Mouse (Mus musculus): ENCODE results near the gene Slfn3.
A peak's percentile ranks its signal among the peaks of the same experiment; 100 is the strongest.
"Not testable (repeated sequence)": the region's sequence is repeated elsewhere in the genome, so short reads cannot be mapped to it uniquely, and the experiment has no call there.

Slfn3 gene

DNA sequence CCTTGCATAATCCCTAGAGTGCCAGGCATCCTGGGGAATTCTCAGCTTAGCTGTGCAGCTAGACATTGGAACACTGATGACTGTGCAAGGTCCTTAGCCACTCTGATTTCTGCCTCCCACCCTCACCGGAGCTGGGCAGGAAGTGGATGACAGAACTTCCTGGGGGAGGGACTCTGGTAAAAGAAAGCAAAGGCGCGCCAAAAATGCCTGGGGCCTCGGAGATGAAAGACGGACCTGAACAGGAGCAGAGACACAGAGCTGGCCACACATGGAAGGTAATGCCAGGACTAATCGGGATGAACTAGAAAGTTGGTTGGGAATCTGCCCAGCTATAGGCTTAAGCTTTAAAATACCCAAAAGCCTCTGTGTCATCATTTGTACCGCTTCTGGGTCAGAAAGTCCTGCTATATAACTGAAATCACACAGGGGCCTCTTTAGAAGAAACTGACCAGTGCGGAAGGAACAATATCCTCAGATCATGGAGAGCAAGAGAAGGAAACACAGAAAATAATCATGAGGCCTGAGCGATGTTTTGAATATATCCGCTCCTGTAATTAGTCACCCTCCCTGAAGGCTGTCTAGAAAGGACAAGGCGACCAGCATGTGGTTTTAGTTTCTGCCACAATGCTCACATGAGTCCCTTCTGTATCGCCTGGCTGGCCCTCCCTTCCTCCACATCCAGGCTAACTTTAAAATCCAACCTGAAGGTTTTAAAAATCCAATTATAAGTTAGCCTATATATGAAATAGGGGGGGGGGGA is at the start of gene Slfn3:
Slfn3 (plus strand) TSS at position 197 of the 760 bp plus-strand sequence.
- DNase-seq (ENCODE audit: low spot score) = peak; percentile 6

DNA sequence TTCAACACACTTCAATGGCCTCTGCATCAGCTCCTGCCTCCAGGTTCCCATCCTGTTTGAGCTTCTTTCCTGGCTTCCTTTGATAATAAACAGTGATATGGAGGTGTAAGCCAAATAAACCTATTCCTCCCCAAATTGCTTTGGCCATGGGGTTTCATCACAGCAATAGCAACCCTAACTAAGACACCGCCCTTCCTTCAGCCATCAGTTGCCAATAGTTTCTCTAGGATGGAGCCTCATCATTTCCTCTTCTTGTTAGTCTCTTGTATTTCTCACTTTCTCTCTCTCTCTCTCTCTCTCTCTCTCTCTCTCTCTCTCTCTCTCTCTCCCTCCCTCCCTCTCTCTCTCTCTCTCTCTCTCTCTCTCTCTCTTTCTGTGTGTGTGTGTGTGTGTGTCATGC is 42.2 kb upstream of the Slfn3 start:
- not testable (repeated sequence) for DNase-seq (ENCODE audit: low spot score)

DNA sequence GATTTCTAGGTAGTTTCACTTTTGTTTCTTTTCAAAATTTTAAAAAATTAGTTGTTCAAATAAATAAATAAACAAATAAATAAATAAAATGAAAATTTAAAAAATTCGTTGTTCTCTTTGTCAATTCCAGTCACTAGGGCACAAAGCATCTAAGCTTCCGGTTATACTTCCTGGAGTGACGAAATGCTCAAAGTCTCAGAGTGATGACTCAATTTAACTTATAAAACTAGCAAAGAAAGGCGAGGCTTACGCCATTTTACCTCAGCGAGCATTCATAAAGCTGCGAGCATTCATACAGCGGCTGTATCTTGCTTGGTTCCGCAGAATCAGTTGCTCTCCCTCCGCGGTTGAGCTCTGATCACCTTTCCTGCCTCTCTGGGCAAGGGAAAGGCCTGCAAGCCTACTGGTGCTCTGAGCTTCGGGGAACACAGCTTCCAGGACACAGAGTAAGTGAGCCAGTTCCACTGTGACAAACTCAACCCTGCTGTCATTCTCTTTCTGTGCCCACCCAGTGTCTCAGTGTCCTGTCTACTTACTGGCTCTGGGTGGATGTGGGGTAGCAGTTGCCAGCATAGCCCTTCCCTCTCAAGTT is 16.1 kb upstream of the Slfn3 start, which contains the start of gene Slfn4:
Slfn4 (plus strand) TSS at position 239 of the 592 bp plus-strand sequence.
- no peak for DNase-seq (ENCODE audit: low spot score)

- DNase-seq (ENCODE audit: low spot score) = no peak
Observed at GRCm38 (mm10) chr11:83192001-83192400, 871 bp downstream of the Slfn3 start.

DNA sequence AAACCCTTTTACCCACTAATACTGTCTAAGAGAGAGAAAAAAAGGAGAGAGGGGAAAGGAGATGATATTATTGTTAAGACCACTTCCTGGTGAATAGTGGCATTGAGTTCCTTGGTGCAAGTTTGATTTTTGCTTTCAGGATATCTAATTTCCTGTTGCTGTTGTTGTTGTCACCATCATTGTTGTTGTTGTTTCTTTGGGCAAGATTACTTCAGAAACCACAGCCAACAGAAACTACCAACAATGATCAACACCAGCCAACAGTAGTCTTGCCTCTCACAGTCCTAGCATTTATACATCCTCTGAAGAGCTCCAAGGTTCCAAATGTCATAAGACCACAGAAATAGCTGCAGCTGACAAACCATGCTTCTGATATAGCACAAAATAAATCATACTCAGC is 13.9 kb downstream of the Slfn3 start:
- no peak for DNase-seq (ENCODE audit: low spot score)

DNA sequence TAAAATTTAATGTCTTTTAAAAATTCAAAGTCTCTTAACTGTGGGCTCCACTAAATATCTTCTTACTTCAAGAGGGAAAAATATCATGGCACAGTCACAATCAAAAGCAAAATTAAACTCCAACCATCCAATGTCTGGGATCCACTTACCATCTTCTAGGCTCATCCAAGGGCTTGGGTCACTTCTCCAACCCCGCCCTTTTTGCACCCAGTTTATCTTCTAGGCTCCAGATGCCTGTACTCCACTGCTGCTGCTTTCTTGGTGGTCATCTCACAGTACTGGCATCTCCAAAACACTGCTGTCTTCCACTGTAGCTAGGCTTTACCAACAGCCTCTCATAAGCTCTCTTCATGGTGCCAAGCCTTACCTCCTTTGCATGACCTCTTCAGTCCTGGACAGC is 25.0 kb downstream of the Slfn3 start:
- DNase-seq (ENCODE audit: low spot score) = no peak

GRCm38 (mm10) chr11:83221328-83221877 is 30.3 kb downstream of the Slfn3 start:
- no peak for DNase-seq (ENCODE audit: low spot score)

DNA sequence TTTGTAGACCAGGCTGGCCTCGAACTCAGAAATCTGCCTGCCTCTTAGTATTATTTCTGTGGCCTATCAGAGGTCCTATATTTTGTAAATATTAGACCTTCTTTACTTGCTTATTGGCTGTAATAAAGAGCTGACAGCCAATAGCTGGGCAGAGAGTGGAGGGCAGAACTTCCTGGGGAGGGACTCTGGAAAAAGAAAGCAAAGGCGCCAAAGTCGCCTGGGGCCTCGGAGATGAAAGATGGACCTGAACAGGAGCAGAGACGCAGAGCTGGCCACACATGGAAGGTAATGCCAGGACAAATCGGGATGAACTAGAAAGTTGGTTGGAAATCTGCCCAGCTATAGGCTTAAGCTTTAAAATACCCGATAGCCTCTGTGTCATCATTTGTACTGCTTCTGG is 32.2 kb downstream of the Slfn3 start:
- DNase-seq (ENCODE audit: low spot score) = no peak

DNA sequence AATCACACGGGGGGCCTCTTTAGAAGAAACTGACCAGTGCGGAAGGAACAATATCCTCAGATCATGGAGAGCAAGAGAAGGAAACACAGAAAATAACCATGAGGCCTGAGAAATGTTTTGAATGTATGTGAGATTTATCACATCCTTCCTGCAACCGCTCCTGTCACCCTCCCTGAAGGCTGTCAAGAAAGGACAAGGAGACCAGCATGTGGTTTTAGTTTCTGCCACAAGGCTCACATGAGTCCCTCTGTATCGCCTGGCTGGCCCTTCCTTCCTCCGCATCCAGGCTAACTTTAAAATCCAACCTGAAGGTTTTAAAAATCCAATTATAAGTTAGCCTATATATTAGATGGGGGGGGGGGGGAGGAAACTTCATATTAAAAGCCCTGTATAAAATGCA is 32.7 kb downstream of the Slfn3 start:
- not testable (repeated sequence) for DNase-seq (ENCODE audit: low spot score)

DNA sequence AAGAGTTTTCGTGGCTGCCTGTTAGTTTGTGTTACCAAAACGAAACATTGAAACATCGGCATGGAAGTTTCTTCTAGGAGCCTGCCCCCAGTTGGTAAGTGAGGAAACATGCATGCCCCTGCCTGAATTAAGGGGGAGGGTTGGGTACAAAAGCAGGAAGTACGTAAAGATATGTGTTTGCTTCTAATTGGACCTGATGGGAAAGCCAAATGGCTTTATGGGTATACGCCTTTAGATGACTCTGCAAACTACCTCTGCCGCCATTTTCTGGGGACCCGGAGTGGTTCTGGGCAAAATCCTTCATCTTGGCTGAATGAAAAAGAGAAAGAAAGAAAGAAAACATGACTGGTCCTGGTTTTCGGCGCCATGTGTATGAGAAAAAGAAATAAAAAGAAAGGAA is 33.1 kb downstream of the Slfn3 start:
- DNase-seq (ENCODE audit: low spot score) = no peak

DNA sequence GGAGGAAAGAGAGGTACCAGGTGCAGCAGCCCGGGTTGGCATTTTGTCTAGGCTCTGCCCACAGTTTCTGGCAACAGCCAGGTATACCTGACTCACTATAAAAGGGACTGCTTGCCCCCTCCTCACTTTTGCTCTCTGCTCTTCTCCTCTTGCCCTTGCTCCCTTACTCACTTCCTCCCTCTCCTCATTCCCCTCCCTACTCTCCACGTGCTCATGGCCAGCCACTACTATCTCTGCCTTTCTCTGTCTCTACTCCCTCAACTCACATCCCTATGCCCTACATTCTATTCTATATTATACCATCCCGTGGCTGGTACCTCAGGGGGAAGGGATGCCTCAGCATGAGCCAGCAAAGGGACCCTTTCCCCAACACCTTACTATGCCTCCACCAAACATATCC is 33.6 kb downstream of the Slfn3 start:
- DNase-seq (ENCODE audit: low spot score) = no peak

DNA sequence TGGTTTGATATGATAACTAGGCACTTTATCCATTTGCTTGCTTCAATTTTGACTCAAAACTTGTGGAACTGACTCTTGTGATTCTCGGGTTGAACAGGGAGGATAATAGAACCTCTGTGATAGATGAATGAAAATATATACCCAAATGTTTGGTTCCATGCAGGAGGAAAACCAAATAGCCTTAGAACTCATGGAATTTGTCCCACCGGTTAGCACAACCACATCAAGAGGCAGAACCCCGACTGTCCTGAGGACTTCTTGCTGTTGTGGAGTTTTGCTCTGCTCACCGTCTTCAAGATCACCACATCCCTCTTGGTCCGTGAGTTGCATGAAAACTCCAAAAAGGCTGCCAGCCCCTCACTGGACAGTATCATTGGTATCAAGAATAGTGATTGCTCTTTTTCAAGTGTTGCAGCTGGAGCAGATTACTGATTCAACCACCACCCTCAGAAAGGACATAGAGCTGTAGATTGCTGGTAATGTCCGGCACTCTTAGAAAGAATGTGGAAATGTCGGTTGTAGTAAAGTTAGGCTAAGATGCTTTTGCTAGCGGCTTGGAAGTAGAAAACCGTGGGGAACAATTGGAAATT is 34.3 kb downstream of the Slfn3 start:
- no peak for DNase-seq (ENCODE audit: low spot score)

GRCm38 (mm10) chr11:83227926-83228723 is 37.0 kb downstream of the Slfn3 start:
- DNase-seq (ENCODE audit: low spot score) = no peak

- no peak for DNase-seq (ENCODE audit: low spot score)
Observed at GRCm38 (mm10) chr11:83230966-83231365, 39.8 kb downstream of the Slfn3 start.

- not testable (repeated sequence) for DNase-seq (ENCODE audit: low spot score)
Observed at GRCm38 (mm10) chr11:83233621-83234020, 42.5 kb downstream of the Slfn3 start.

GRCm38 (mm10) chr11:83237390-83237789 is 46.3 kb downstream of the Slfn3 start:
- not testable (repeated sequence) for DNase-seq (ENCODE audit: low spot score)

DNA sequence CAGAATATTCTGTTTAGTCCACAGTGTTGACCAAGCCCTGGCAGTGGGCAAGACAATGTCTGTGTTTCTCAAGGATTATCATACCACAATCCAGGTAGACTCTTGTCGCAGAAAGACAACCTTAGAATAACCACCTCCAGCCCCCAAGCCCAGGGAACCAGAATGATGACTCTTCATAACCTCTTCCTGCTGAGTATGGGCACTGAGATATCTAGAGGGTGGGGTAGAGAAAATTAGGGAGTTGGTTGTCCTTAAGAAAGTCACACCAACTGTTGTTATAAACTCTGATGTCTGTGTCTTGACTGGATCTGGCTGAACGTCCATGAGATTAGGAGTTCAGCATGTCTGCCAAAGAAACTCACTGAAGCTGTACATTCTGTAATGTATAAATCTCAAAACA is 47.3 kb downstream of the Slfn3 start:
- no peak for DNase-seq (ENCODE audit: low spot score)

DNA sequence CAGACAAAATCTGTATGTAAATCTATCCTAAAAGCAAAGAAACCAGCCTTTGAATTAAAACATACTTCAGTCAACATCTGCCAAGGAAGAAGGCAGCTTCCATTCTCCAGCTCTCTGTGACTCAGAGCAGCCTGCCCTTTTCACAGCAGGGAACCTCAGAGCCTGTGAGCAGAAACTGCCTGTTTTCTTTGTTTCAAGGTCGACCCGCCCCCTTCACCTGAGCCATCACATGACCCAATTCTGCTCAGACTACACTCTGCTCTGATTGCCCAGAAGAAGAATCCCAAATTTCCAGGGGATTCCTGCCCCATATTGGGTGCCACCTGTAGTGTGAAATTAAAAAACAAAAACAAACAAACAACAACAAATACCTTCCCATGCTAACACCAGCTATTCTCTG is 48.7 kb downstream of the Slfn3 start:
- no peak for DNase-seq (ENCODE audit: low spot score)

- not testable (repeated sequence) for DNase-seq (ENCODE audit: low spot score)
Observed at GRCm38 (mm10) chr11:83257211-83257610, 66.1 kb downstream of the Slfn3 start.

GRCm38 (mm10) chr11:83262673-83263072 is 71.5 kb downstream of the Slfn3 start:
- no peak for DNase-seq (ENCODE audit: low spot score)

DNA sequence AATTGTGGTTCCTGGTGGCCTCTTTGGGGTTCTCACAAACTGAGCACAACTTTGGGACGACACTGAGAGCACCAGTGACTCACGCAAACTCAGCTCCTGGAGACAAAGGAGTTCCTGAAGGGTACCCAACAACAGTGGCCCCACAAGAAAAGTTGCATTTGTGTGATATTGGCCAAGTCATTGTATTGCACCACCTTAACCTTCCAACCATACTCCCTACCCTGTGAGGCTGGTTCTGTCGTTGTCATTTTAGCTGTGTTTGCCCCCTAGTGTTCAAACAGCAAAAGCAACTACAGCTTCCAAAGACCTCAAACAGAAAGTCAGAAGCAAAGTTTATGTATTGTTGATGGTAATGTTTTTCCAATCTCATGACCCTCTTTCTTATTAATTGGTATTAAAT is 72.0 kb downstream of the Slfn3 start:
- no peak for DNase-seq (ENCODE audit: low spot score)

Data from urinary bladder, postnatal 25 days (tissue).